Mouse (Mus musculus) adrenal gland, postnatal 36 days (tissue): ENCODE measurements around the gene Tprn. TPM values are rescaled to one million over a fixed set of nuclear protein-coding genes. Genes with fewer than 3 reads are reported as not detected.

Experiments
- DNase-seq, 2 experiments: peaks; one replicate each; pipeline ENCODE4 v3.0.0; 2021; ENCODE audit warnings: mixed read lengths in 1 of 2
- long read RNA-seq, 2 experiments: library from polyadenylated mRNA; stranded (forward); transcript quantifications; one replicate each; pipeline ENCODE4 v2.0.0; 2021; ENCODE audit warnings: borderline sequencing depth in 2 of 2
- total RNA-seq, 2 experiments: library from RNA; stranded (reverse); gene quantifications; 2 replicates each; pipeline ENCODE4 v1.2.3; 2021

The Tprn gene
- total RNA-seq, result 1 to 10 TPM; 8.7 to 9.2 TPM
- long read RNA-seq, experiment 1, transcript Tprn-201 (4 exons, 2,787 nt), result major isoform, 7 of 8 reads
- long read RNA-seq, experiment 1, partial matches to known transcripts, result 1 of 8 reads
- long read RNA-seq, experiment 1, other reads (novel, unspliced or antisense), result 0 of 8 reads
- long read RNA-seq, experiment 2, partial matches to known transcripts, result 0 of 4 reads
- long read RNA-seq, experiment 2, other reads (novel, unspliced or antisense), result 0 of 4 reads

DNA sequence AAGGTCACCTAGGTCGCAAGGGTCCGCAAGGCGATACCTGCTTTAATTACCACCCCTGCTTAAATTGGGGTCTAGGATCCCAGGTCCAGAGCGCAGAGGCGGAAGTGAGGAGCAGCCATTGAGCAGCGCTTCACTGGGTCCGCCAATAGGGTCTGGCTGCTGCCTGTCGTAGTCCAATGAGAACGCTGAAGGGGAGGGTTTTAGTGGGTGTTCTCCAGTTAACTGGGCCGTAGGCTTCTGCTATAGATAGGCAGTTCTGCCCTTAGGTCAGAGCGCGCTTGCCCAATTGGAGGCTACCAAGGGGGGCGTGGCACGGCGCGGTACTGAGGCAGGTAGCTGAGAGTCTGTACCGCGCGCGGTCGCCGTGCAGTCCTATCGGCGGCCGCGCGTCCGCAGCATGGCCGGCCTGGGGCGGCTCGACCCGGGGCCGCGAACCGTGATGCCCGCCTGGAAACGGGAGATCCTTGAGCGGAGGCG, at the start of gene Tprn:
Tprn (plus strand) TSS at position 328 of the 477 bp plus-strand sequence.
- DNase-seq, result peak; percentile 98

DNA sequence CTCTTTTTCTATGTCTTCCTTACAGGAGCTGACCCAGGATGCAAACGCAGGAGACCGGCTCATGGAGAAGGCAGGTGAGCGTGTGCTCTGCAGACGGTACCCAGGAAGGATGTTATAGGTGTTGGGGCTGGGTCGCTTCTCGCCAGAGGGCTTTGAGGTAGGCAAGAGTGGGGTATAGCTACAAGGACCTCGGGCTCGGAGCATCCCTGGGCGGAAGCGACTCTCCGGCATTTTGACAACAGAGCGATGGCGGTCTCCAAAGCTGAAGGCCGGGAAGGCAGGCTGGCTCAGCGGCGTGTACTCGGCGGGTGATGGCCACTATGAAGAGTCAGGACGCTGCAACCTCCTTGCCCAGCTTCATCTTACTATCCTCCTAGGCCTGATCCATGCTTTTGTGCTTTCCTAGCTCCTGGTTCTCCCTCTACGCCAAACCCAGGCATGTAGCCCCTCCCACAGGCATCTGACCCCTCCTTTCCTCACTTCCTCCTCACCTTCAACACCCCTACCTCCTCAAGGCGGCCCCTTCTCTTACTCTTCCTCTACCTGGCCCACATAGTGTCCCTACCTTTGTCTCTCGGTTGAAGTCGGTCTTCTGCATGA, 49.1 kb upstream of the Tprn start:
- no peak for DNase-seq

DNA sequence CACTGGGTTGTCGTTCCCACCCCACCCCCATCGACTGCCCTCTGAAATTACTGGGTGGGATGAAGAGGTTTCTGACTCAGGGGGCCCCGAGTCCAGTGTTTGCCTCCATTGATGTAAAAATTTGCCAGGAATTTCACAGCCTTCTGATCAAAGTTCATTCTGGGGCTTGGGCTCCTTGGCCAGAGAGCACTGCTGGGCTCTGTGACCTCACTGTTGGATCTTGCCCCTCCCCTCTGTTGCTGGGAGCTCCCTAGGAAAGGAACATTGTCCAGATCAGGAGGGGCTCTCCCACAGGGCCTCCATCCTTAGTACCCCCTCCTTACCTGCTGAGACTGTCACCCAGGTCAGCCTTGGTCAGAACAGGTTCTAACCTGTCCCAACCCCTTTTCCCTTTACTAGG, 48.0 kb upstream of the Tprn start, which contains the start of gene Stpg3:
Stpg3 (minus strand) TSS at position 194 of the 400 bp plus-strand sequence.
- DNase-seq, result no peak

DNA sequence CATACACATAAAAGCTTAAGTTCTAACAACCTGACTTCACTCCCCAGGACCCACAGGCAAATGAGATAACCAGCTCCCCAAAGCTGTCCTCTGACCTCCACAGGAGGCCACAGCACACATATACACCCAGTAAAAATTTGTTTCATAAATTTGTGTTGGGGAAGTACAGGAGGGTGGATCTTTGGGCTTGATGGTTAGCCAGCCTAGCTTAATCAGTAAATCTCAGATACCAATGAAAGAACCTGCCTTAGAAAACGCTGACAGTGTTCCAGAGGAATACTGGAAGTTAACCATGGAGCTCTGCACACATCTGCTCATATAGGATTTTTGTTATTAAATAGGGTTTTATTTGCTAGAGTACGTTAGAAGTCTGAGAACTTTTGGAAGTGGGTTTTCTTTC, 44.8 kb upstream of the Tprn start:
- DNase-seq, result no peak

DNA sequence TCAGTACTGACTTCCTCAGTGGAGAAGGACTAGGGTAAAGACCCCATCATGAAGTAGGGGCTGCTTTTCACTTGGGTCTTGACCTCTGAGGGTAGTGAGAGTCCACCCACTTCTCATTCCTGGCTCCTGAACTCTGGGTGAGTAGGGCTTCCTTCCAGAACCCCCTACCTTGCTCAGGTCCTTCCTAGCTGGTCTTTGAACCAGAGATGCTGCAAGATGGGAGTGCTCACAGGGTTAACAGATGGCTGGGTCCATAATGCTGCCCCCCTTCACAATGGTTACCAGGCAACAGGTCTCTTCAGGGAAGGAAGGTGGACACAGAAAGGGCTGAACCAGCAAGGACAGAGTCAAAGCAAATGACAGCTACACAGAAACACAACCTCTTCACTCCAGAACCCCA, 44.0 kb upstream of the Tprn start, which contains the start of gene Fam166a:
Fam166a (plus strand) TSS at position 301 of the 400 bp plus-strand sequence.
- DNase-seq, result no peak

DNA sequence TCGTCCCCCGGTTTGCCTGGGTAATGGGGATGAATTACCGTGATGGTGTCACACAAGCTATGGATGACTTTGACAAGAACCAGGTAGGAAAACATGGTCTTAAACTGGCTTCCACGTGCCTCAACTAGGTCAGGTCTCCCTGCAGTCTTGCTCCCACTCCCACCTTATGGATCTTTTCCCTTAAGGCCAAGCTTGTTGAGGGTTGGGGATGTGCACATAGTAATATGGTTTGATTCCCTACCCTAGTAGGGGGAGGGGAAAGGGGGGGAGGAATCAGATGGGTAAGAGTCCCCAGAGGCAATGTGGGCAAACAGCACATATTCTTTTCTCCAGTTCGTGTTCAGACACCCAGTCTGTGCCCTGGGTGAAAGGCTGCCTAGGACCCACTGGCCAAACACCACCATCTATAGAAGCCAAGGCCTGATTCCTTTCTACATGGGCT, 41.1 kb upstream of the Tprn start:
- DNase-seq, result no peak

DNA sequence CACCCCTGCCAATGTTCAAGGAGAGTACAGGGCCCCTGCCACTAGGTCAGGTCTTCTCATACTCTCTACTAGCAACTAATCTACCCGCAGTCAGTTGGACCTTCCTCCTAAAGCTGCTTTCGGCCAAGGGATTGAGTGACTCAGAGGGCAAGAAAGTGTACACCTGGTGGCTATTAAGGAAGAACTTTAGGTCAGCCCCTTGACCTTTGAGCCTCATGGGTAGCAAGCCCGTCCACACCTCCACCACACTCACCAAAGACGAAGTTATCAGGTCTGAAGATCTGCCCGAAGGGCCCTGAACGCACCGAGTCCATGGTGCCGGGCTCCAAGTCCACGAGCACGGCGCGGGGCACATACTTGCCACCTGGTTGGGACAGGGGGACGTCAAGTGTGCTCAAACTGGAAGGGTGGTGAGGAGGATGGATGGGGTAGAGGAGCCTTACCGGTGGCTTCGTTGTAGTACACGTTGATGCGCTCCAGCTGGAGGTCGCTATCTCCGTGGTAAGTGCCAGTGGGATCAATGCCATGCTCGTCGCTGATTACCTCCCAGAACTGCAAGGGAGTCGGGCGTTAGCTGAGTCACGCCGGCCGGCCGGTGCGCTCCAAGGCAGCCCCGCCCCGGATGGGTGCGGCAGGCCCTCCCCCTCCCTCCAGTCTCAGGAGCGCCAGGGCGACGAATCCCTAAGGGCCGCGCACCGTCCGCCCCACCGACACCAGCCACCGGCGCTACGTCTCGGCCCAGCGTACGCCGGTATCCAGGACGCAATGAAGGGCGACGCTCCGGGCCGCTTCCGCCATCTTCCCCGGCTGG, 38.5 kb upstream of the Tprn start:
- DNase-seq, result peak; percentile 94 to 95

DNA sequence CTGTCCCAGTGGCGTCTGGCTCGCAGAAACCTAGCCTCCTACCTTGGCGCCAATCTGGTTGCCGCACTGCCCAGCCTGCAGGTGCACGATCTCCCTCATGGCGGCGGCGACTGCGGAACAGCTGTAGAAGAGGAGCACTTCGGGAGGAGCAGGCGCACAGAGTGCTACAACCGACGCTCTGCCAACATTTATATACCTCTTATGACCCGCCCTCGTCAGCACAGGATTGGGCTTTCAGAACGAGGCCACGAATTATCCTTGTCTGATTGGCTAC, 38.0 kb upstream of the Tprn start, which contains the start of gene Tubb4b:
Tubb4b (minus strand) TSS at position 211 of the 274 bp plus-strand sequence.
- DNase-seq, result no peak

DNA sequence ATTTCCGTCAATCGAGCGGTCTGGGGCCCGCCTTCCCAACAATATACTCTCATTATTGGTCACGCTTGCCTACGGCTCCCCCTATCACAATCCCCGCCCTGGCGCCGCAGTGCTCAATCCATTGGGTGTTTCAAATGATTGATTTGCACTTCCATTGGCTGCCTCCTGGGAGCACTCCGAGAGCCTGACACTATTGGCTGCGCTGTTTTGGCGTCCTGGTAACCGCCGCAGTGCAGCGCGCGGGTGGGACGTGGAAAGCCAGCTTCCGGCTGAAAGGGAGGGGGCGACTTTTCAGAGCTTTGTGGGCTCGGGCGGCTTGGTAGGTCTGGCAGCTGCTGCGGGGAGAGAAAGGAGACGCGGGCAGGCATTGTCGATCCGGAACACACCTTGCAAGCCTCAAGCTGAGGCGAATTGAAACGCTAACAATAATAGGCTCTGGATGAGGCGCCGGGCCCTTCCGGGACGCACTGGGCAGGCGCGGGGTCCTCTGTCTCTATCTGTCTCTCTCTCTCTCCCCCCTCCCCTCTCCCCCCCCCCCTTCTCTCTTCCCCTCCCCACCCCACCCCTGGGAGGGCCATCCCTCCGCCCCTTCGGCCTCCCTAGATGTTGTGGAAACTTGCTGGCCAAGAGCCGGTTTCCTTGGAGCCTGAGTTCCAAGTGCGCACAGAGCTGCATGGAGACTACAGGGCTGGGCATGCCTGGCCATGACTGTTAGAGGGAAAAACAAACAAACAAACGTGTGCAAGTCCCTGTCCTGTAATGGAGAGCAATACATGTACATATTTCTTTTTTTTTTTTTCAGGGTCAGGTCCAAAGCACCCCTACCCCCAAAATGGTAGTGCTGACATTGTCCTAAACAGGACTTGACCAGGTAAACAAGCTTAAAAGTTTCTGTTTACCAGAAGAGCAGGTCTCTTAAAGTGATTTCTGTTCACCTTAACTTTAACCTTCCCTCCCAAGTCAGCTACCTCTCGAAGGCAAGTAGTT, 37.4 kb upstream of the Tprn start:
- DNase-seq, result peak; percentile 96 to 98

DNA sequence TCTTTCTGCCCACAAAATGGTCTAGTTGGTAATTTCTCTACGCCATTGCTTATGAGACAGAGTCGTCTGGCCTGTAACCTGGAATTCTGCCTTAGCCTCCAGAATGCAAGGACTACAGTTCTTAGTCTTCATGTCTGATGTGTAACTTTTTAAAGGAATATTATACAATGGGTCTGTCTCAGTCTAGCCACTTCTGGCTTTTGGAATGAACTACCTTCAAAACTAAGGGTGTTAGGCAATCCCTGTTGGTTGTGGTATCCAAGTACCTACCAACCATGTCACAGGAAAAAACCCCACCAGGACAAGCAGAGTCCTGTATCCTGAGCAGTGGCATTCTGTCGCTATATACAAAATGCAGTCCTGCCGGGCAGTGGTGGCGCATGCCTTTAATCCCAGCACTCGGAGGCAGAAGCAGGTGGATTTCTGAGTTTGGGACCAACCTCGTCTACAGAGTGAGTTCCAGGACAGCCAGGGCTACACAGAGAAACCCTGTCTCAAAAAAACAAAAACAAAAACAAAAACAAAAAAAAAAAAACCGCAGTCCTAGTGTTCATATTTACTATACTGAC, 36.5 kb upstream of the Tprn start:
- DNase-seq, result no peak

DNA sequence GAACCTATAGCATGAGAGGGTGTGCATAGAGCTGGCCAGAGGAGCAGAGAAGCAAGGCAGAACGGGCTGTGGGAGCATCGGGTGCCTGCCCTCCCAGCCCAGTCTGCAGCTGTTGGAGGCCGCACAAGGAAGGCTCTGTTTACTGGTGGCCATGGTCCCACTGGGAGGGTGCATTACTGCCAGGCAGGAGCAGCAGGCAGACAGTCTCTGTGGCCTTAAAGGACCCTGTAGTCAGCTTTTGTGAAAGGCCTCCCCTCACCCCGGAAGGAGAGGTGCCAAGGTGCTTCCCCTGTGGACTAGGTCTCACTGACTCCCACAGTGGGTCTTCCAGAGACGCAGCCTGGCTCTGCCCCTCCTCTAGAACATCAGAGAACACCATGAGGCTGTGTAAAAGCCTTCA, 35.6 kb upstream of the Tprn start:
- DNase-seq, result peak in 1 of 2 experiments; percentile 25

DNA sequence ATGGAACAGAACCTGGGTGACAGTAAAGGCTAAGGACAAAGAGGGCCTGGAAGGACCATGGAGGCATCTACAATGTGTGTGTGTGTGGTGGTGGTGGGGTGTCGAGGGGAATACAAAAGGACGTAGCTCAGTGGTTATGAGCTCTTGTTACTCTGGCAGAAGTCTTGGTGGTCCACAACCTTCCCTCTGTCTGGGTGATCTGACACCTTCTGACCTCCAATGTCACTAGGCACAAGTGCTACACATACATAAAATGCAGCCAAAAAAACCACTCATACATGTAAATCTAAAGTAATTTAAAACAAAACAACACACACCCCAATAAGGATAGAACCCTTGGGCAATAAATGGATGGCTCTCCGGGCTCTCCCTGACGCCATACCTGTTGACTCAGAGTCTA, 35.0 kb upstream of the Tprn start:
- no peak for DNase-seq

DNA sequence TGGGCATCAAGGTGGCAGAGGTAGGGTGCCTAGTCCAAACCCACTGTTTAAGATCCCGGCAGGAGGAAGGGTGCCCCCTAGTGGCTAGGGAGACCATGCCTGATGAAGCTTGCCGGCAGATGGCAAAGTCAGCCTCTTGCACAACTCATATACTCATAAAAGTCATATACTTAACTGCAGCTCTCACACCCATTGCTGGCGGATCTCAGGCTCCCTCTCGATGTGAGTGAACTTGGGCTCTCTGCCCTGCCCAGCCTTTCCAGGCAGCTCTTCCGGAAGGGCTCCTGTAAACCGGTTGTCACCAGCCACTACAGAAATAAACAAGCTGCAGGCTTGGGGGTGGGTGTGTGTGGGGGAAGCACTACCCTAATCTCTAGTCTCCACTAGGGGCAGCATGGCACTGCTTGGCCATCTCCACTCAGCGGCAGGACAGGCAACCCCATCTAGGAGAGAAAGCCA, 34.0 kb upstream of the Tprn start:
- DNase-seq, result peak; percentile 86 to 93

DNA sequence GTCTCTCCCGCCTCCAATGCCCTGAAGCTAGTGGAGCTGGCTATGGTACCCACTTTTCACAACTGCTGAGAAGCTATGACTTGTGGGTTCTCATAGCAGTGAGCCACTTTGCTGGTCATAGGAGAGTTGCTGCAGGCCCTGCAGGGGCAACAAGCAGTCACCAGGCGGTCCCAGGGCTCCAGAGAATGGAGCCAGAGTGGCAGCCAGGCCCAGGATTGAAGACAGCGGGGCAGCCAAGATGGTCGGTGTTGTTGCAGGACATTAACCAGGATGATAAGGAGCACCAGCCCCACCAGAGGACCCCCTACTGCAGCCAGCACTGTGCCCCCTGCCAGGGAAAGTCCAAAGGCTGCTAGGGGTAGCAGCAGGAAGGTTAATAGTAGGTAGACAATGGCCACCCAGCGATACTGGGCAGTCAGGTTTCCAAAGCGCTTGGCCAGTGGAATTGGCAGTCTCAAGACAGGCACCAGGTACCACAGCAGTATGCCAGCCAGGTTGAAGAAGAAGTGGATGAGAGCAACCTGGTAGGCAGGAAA, 33.4 kb upstream of the Tprn start:
- no peak for DNase-seq

DNA sequence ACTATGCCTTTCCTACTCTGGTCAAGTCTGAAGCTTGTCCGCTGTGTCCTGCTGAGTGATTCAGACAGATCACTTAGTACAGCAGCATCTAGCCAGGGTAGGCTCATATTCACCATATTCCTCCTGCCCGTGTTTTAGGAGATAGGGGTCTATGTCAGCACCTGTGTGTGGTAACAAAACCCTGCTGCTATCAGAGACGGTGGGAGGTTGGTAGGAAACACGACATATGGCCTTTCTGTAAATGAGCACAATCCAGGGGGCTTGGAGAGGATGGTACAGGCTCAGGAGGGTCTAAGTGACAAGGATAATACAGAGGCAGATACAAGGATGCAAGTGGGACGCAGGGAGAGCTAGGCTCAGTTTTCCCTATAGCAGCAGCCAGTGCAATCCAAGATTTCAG, 32.8 kb upstream of the Tprn start:
- DNase-seq, result no peak

DNA sequence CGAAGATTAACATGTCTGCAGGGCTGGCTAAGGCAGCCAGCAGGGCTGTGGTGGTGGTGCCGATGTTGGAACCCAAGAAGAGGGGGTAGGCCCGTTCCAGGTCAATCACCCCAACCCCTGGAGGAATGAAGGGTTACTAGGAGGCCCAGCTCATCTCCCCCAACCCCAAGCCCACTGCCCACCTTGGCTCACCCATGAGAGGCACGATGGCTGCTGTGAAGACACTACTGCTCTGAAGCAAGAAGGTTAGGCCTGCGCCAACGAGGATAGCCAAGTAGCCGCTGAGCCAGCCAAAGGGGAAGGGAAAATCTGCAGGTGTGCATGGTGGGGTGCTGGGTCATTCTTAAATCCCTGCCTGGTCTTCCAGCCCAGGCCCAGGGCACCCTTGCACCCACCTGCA, 31.8 kb upstream of the Tprn start:
- no peak for DNase-seq

DNA sequence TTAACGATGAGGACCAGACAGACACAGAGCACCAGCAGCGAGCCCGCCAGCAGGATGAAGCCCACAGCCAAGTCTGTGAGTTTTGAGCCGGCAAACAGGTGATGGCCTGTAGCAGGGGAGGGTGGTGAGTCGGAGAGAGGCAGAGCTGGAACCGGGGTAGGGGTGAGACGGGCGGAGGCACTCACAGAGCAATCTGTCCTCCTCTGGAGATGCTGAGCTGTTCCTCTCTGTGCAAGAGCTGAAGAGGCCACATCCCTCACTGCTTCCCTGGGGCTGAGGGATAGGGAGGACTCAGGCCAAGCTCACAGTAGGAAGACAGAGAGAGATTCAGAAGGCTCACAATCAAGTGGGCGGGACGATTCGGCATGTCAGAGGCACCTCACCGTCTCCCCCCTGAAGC, 31.4 kb upstream of the Tprn start:
- DNase-seq, result no peak

DNA sequence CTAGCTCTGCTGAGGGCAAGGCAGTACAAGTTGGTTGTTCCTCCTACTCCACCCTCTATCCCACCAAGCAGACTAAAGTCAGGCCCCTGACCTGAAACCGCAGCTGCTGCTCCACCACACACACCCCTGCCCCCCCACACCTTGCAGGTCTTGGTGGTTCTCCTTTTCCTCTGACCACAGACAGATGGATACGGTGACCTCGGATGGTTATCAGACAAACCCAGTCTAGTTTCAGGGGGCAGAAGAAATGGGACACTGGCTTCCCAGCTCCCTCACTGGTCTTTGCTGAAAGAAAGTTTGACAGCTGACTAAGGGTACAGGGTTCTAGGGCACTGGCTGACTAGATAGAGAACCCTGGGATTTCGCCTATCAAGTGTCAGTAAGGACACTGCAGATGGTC, 29.0 kb upstream of the Tprn start:
- no peak for DNase-seq

DNA sequence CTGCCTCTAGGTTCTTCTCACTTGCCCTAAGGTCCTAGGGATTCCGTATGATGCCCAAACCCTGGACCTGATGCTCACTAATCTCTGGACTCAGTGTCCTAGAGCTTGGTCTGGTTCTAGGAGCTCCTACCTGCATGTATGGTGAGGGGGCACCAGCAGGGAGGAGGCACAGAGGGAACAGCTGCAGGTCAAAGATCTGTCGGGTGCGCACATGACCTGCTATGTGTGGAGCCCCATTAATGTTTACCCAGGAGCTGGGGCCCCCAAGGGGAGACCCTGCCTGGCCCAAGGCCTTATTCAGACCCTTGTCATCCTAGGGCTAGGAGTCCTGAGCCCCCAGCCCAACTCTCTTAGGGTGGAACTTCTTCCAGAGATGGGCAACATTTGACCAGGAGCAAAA, 28.4 kb upstream of the Tprn start, which contains the start of gene Slc34a3:
Slc34a3 (minus strand) TSS at position 315 of the 400 bp plus-strand sequence.
- DNase-seq, result no peak

DNA sequence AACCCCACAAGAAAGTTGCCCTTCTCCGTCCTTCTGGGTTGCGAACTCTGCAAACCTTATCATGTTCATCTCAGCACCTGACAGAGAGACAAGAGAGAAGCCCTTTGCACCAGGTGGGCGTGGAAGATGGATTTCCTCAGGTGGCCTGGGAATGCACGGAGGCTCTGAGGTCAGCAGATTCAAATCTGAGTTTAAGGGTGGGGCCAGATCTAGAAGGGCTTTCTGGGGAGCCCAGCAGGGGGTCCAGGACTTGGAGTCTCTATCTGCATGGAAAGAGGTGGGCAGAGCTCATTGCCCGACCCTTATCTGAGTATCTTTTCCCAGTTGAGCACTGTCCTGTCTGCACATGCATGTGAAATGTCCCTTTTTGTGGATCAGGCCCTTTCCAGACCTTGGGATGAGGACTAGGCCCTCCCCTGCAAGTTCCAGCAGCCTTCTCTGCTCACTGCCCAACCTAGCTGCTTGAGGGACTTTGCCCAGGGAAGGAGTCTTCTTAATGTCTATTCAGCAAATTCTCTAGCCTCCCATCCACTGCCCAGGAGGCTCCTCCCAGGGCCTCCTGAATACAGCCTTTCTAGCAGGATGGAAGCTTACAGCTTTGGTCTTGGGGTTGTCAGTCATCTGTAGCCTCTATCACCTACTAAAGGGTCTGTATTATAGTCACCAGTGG, 27.7 kb upstream of the Tprn start:
- DNase-seq, result no peak
